Mouse (Mus musculus): ENCODE data around the gene 4930453N24Rik. TPM values are rescaled to one million over a fixed set of nuclear protein-coding genes. Genes with fewer than 3 reads are reported as not detected.

Gene 4930453N24Rik
- polyA plus RNA-seq, 1 experiment = 1.4 TPM

GRCm38 (mm10) chr16:64719096-64719495, 51.9 kb downstream of the 4930453N24Rik start:
- no peaks in the 10 kb centered on the region for H3K4me1 ChIP-seq (ENCODE audit: control insufficient read depth, insufficient read depth, insufficient read length, low read length)
- TF ChIP-seq CTCF (IDR thresholded peaks at IDR 0.05; ENCODE audit: extremely low read depth, insufficient read length, insufficient replicate concordance, low read depth, low read length) = no peak
- TF ChIP-seq POLR2A (IDR thresholded peaks at IDR 0.05; ENCODE audit: low read depth, low read length) = no peak
- H3K36me3 ChIP-seq (ENCODE audit: control insufficient read depth, insufficient read depth, low read length) = no peaks in the 10 kb centered on the region
- no peak overlapping the region for H3K4me3 ChIP-seq (ENCODE audit: low read depth, low read length)
- 78% methylated on average over 7 of the region's 7 CpGs for WGBS
- H3K27me3 ChIP-seq (ENCODE audit: control insufficient read depth, insufficient read depth, low read length) = no peaks in the 10 kb centered on the region
- no peak overlapping the region for H3K27ac ChIP-seq (ENCODE audit: insufficient read depth, low read depth, low read length)

GRCm38 (mm10) chr16:64717814-64718213, 53.1 kb downstream of the 4930453N24Rik start:
- no peaks in the 10 kb centered on the region for H3K36me3 ChIP-seq (ENCODE audit: control insufficient read depth, insufficient read depth, low read length)
- no peak overlapping the region for H3K4me3 ChIP-seq (ENCODE audit: low read depth, low read length)
- H3K27ac ChIP-seq (ENCODE audit: insufficient read depth, low read depth, low read length) = no peak overlapping the region
- H3K4me1 ChIP-seq (ENCODE audit: control insufficient read depth, insufficient read depth, insufficient read length, low read length) = no peaks in the 10 kb centered on the region
- no peak for TF ChIP-seq POLR2A (IDR thresholded peaks at IDR 0.05; ENCODE audit: low read depth, low read length)
- TF ChIP-seq CTCF (IDR thresholded peaks at IDR 0.05; ENCODE audit: extremely low read depth, insufficient read length, insufficient replicate concordance, low read depth, low read length) = no peak
- 79% methylated on average over 10 of the region's 10 CpGs for WGBS
- no peaks in the 10 kb centered on the region for H3K27me3 ChIP-seq (ENCODE audit: control insufficient read depth, insufficient read depth, low read length)

DNA sequence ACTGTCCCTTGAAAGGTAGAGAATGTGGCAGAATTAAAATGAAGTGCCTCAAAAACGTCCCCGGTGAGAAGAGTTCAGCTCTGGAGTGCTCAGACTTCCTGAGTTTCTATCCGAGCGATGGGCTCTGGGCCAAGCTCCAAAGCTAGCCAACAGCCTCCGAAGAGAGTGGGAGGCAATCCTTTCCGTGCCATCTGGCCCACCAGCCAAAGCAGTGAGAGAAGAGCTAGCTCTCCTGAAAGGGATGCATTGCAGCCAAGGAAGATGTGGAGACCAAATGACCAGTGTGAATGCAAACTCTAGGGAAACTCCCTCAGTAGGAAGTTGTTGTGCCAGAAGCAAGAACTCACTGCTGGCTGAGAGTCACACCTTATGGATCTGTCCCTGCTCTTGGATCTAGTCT, 59.1 kb downstream of the 4930453N24Rik start:
- no peak overlapping the region for H3K4me3 ChIP-seq (ENCODE audit: low read depth, low read length)
- TF ChIP-seq CTCF (IDR thresholded peaks at IDR 0.05; ENCODE audit: extremely low read depth, insufficient read length, insufficient replicate concordance, low read depth, low read length) = no peak
- no peaks in the 10 kb centered on the region for H3K36me3 ChIP-seq (ENCODE audit: control insufficient read depth, insufficient read depth, low read length)
- H3K27ac ChIP-seq (ENCODE audit: insufficient read depth, low read depth, low read length) = no peak overlapping the region
- H3K4me1 ChIP-seq (ENCODE audit: control insufficient read depth, insufficient read depth, insufficient read length, low read length) = no peaks in the 10 kb centered on the region
- no peaks in the 10 kb centered on the region for H3K27me3 ChIP-seq (ENCODE audit: control insufficient read depth, insufficient read depth, low read length)
- 73% methylated on average over 6 of the region's 6 CpGs for WGBS

Other genes starting within 250 kb of the 4930453N24Rik start
- gene Csnka2ip, start 168.8 kb downstream of the 4930453N24Rik start, polyA plus RNA-seq (2012; rRNA removed) = not detected in 2 replicates
- 0.18 and 0.37 TPM in 2 replicates for gene Zfp654, start 80.5 kb upstream of the 4930453N24Rik start, polyA plus RNA-seq (2012; rRNA removed)
- gene Cggbp1, start 80.8 kb upstream of the 4930453N24Rik start, polyA plus RNA-seq (2012; rRNA removed) = 1.6 and 3.8 TPM in 2 replicates